Mouse (Mus musculus) neural tube, embryonic 13.5 days (tissue): ENCODE results near the gene Fdxacb1. TPM values are rescaled to one million over a fixed set of nuclear protein-coding genes. Genes with fewer than 3 reads are reported as not detected.

Source experiments
- ATAC-seq: fragments of 200-750 bp; cut with Nextera tagmentation; 2 replicates; pipeline ENCODE4 v1.8.0; 2017; ENCODE audit warnings: low read depth, mild to moderate bottlenecking, moderate TSS enrichment, moderate library complexity
- H3K27ac ChIP-seq: fragments of 300-500 bp; sonication (generic); replicated peaks from 2 replicates; pipeline ENCODE4 v1.5.1; 2015; ENCODE audit warnings: moderate library complexity, mild to moderate bottlenecking, inconsistent platforms
- H3K27me3 ChIP-seq: fragments of 300-500 bp; sonication (generic); 2 replicates; pipeline ENCODE4 v1.6.1; 2015; ENCODE audit warnings: mild to moderate bottlenecking, inconsistent platforms
- H3K36me3 ChIP-seq: fragments of 300-500 bp; sonication (generic); 2 replicates; pipeline ENCODE4 v1.6.1; 2015; ENCODE audit warnings: mild to moderate bottlenecking, inconsistent platforms
- H3K4me1 ChIP-seq: fragments of 300-500 bp; sonication (generic); replicated peaks from 2 replicates; pipeline ENCODE4 v1.6.1; 2015; ENCODE audit warnings: inconsistent platforms
- H3K4me2 ChIP-seq: fragments of 300-500 bp; sonication (generic); 2 replicates; pipeline ENCODE4 v1.6.1; 2015; ENCODE audit warnings: inconsistent platforms, mild to moderate bottlenecking, moderate library complexity
- H3K4me3 ChIP-seq: fragments of 300-500 bp; sonication (generic); 2 replicates; pipeline ENCODE4 v1.5.1; 2015; ENCODE audit warnings: mild to moderate bottlenecking, inconsistent platforms
- H3K9ac ChIP-seq: fragments of 300-500 bp; sonication (generic); 2 replicates; pipeline ENCODE4 v1.6.1; 2015; ENCODE audit warnings: moderate library complexity, mild to moderate bottlenecking, inconsistent platforms
- H3K9me3 ChIP-seq: fragments of 300-500 bp; sonication (generic); 2 replicates; pipeline ENCODE4 v1.6.1; 2016; ENCODE audit warnings: inconsistent platforms
- WGBS: fragments of 180-500 bp; shearing (Covaris S2); methylation state at CpG from one replicate; pipeline ENCODE4 v1.1.7; 2015; 5-methylcytosine and 5-hydroxymethylcytosine counted together
- polyA plus RNA-seq: library from polyadenylated mRNA; unstranded; fragments of >200 nt; fragmentation: Nextera tagmentation; extraction: Ambion mirVana; gene quantifications from 2 replicates; pipeline ENCODE4 v1.2.1, GENCODE M21; 2015

The Fdxacb1 gene
- polyA plus RNA-seq, 1 experiment from 2014 or later: 12.9 TPM

DNA sequence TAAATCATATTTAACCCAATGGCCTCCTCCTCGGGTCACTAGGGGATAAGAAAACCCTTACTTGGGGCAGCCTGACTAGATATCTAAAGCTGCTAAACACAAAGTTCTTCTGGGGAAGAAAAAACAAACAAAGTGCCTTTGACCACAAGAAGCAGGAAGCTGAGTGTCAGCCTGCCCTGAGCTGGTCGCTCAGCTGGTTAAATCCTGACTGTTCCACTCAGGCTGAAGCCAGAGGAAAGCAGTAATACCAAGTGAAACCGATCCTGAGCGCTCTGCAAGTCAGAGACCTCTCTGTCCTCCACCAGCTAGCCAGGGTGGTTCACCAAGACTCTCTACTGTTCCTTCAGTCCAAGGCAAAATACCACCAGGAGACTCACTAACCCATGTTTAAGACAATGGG is 38.4 kb upstream of the Fdxacb1 start:
- Histone ChIP-seq H3K27ac (0 out of 2 replicates have a peak overlapping the region, but pooled peaks have one; percentile 16), H3K4me3 (no peak overlapping the region), H3K4me2 (no peak overlapping the region), H3K27me3 (no peaks in the 10 kb centered on the region), H3K4me1 (peaks cover 44% of the 10 kb centered on the region), H3K9me3 (no peaks in the 10 kb centered on the region), H3K36me3 (no peaks in the 10 kb centered on the region), H3K9ac (no peak overlapping the region)
- WGBS: 64% methylated on average over 4 of the region's 4 CpGs
- ATAC-seq: no peak

DNA sequence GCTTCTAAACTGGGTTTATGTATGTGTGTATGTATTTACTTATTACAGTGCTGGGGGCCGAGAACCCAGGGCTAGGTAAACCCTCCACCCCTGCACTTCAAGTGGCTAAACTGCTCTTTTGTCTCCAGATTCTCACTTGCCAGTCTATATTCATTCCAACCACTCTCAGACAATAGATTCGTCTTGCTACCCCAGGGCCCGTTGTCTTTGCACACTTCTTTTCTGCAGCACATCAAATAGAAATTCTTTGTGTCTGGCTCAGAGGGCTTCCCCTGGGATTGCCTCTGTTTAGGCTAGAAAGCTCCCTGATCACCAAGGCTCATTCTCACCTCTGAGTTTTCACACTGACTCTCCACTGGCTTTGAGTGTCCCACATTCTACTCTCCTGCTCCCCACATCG is 35.5 kb upstream of the Fdxacb1 start:
- no peak for ATAC-seq
- Histone ChIP-seq H3K9ac (no peak overlapping the region), H3K27me3 (no peaks in the 10 kb centered on the region), H3K4me1 (peaks cover 17% of the 10 kb centered on the region; the same call in 1 of the 2 replicates), H3K4me3 (no peak overlapping the region), H3K4me2 (no peak overlapping the region), H3K27ac (0 out of 2 replicates have a peak overlapping the region, but pooled peaks have one; percentile 19), H3K36me3 (no peaks in the 10 kb centered on the region), H3K9me3 (no peaks in the 10 kb centered on the region)
- 4% methylated on average over 4 of the region's 4 CpGs for WGBS

DNA sequence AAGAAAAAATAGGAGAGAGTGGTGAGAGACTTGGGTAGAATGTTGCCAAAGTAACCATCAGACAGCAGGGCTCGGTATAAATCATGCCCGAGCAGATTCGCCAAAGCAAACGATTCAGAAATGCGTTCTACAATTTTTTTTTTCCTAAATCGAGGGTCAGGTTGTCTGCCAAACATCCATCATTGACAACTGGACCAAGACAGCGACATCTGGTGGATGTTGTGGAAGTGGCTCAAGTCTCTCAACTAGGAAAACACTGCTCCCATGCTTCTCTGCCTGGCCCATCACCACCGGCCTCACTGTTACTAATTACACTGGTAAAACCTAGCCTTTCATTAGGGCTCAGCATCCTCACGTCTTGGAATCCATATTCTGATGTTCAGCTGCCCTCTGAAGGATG is 33.0 kb upstream of the Fdxacb1 start:
- Histone ChIP-seq H3K4me3 (no peak overlapping the region), H3K27ac (no peak overlapping the region), H3K9ac (no peak overlapping the region), H3K27me3 (no peaks in the 10 kb centered on the region), H3K4me2 (peak overlapping the region; percentile 40), H3K36me3 (no peaks in the 10 kb centered on the region), H3K9me3 (no peaks in the 10 kb centered on the region), H3K4me1 (peaks cover 19% of the 10 kb centered on the region; the same call in 1 of the 2 replicates)
- no peak for ATAC-seq
- 5% methylated on average over 9 of the region's 9 CpGs for WGBS

DNA sequence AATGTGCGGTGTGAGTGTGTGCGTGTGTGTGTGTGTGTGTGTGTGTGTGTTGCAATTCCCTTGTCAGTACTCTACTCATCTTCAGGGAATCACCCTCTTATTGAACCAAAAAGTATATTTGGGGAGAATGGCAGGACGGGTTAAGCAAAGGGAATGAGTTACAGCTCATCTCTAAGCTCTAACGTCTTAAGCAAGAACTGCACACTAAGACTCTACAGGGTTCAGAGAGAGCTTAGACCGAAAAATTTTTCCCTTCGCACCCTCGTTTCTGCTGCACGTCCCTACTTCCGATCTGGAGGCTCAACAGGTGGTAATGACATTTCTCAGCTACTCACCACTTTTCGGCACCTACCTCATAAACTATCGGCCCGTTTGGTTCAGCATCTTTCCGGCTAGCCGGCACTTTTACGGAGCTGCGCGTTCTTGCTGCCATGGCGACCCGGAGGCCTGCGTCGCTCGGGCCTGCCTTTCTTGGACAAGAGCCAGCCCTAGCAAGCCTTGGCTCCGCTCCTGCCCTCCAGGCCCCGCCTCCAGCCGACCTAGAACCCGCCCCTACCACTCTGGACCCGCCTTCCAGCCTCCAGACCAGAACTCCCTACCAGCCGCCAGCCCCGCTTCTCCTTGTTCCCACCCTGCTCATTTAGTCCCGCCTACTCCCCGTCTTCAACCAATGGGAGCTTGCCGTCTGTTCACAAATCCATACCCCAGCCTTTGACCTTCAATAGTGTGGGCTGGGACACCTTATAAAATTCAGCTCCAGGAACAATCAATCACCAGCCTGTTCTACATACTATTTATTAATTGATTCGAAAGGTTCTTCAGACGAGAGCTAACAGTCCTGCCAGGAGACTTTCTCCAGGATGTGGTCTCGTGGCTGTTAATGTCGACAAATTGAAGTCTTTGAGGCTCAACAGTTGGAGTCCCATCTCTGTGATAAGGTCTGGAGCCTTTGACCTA is 28.8 kb upstream of the Fdxacb1 start, which contains the start of gene Dixdc1:
Gene Dixdc1, minus strand, starts transcription at position 604 of the 957 bp plus-strand sequence.
- WGBS: 14% methylated on average over 36 of the region's 36 CpGs
- peak within 1 kb of the TSS; percentile 64 for H3K4me2 ChIP-seq
- no peaks in the 10 kb centered on the region for H3K9me3 ChIP-seq
- peaks cover 12% of the 10 kb centered on the region; the same call in 1 of the 2 replicates for H3K4me1 ChIP-seq
- H3K27ac ChIP-seq: no peak within 1 kb of the TSS
- no peaks in the 10 kb centered on the region for H3K27me3 ChIP-seq
- ATAC-seq: peak; percentile 98
- no peaks in the 10 kb centered on the region for H3K36me3 ChIP-seq
- no peak within 1 kb of the TSS for H3K9ac ChIP-seq
- H3K4me3 ChIP-seq: peak within 1 kb of the TSS; percentile 37

DNA sequence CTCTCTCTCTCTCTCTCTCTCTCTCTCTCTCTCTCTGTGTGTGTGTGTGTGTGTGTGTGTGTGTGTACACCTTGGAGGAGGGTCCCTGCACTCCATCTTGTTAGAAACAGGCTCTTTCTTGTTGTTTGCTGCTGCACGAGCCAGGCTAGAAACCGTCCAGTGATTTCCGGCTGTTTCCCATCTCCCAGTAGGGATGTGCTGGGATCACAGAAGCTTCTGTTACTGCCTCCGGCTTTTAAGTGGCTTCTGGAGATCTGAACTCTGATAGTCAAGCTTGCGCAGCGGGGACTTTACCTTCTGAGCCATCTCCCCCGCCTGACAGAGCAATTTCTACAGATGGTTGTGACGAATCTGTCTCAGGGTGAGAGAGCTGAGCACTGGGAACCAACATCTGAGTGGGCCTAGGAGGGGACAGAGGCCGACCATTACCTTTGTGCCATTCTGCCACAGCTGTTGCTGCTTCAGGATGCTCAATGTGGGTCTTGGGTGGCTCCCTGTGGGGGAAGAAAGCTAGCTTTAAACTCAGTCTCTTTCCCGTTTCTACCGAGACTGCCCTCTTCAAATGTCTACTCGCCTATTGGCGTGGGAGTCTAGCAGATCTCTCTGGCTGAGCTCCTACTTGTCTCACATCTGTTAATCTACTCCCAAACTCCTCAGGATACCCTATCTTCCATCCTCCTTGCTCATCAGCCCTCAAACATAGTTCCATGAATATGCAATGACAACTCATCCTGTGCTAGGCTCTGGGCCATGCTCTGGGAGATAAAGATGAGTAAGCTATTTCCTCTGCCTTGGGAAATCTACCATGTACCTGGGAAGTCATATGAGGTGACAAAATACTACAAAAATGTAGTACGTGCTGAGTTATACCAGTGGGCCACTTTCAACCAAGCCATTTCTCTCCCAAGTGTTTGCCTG is 26.9 kb upstream of the Fdxacb1 start:
- H3K4me3 ChIP-seq: no peak overlapping the region
- H3K27ac ChIP-seq: no peak overlapping the region
- ATAC-seq: no peak
- H3K4me2 ChIP-seq: no peak overlapping the region
- peaks cover 5% of the 10 kb centered on the region for H3K27me3 ChIP-seq
- H3K9me3 ChIP-seq: no peaks in the 10 kb centered on the region
- no peak overlapping the region for H3K9ac ChIP-seq
- H3K36me3 ChIP-seq: no peaks in the 10 kb centered on the region
- H3K4me1 ChIP-seq: peaks cover 14% of the 10 kb centered on the region
- WGBS: 88% methylated on average over 14 of the region's 14 CpGs

DNA sequence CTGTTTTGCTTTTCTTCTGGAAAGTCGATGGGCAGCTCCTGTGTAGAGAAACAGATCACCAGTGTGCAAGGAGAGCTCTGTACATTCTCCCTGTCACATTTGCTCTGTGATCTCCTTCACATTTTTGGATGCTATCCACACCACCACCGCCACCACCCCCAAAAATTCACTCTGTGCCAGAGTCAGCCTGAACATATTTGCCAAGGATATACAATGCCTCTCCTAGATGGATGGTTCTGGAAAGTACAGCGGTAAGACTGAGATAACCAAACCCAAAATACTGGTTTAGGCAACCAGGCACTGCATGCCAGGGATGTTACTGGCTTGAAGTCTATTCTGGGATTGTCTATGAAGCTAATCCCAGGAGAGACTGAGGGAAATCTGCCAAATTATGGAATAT is 25.8 kb upstream of the Fdxacb1 start:
- Histone ChIP-seq H3K4me2 (no peak overlapping the region), H3K9ac (no peak overlapping the region), H3K9me3 (no peaks in the 10 kb centered on the region), H3K36me3 (no peaks in the 10 kb centered on the region), H3K27ac (no peak overlapping the region), H3K4me1 (peaks cover 22% of the 10 kb centered on the region), H3K4me3 (no peak overlapping the region), H3K27me3 (peaks cover 8% of the 10 kb centered on the region)
- WGBS: 85% methylated on average over 3 of the region's 3 CpGs
- no peak for ATAC-seq

DNA sequence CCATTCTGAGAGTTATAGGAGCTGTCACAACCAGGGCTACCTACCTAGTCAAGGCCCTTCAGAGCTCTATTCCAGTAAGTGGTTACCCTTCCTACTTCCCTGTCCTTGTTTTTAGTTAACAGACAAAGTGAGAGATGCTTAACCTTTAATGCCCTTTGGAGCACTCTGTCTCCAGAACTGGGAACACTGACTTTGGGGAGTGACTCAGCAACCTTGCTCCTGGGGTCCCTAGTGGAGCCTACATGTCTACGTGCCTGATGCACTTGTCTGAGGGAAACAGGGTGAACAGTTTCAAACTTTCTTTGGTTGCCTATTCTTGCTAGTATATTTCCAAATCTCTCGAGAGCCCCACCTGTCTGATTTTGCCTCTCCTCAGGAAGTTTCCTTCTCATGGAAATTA is 25.3 kb upstream of the Fdxacb1 start:
- Histone ChIP-seq H3K36me3 (no peaks in the 10 kb centered on the region), H3K4me1 (peaks cover 22% of the 10 kb centered on the region), H3K4me2 (no peak overlapping the region), H3K4me3 (no peak overlapping the region), H3K27ac (no peak overlapping the region), H3K9ac (no peak overlapping the region), H3K9me3 (no peaks in the 10 kb centered on the region), H3K27me3 (peaks cover 8% of the 10 kb centered on the region)
- WGBS: 73% methylated on average over 2 of the region's 2 CpGs
- ATAC-seq: no peak

DNA sequence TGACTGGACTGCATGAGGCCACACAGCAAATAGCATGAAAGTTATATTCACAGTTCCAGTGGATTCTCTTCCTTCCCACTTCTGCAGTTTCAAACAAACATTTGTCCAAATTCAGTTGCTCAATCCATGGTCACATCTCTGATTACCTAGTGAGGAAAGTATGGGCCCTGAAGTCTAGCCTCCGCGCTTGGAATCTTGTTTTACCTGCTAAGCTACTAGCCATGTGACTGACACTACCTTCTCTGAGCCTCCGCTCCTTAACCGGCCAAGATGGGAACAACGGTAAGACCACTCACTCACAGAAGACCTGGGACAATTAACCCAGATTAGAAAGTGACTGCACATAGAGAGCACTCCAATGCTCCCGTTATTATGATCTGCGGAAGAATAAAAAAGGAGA is 22.2 kb upstream of the Fdxacb1 start:
- Histone ChIP-seq H3K27me3 (peaks cover 8% of the 10 kb centered on the region), H3K4me3 (peak overlapping the region; percentile 36), H3K9ac (peak overlapping the region; percentile 66), H3K36me3 (no peaks in the 10 kb centered on the region), H3K27ac (no peak overlapping the region), H3K4me1 (peaks cover 13% of the 10 kb centered on the region), H3K4me2 (peak overlapping the region; percentile 61), H3K9me3 (no peaks in the 10 kb centered on the region)
- 13% methylated on average over 7 of the region's 7 CpGs for WGBS
- no peak for ATAC-seq

DNA sequence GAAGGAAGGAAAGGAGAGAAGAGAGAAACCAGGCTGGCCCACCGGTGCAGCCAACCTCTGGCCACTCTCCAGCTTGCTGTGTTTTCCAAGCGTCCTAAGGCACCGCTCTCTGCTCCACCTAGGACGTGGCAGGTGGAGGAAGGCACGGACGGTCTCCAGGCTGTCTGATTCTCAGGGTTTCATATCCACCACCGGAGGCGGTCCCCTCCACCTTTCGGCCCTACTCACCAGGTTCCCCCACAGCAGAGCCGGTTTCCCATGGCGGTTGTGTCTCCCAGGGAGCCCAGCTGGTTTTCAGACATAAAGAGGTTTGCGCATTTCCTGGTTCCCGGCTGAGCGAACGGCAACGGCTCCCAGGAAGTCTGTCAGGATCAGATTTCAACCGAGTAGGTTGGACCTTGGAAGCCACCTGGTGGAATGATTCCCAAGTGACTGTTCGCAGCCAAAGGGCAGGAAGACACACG is 21.8 kb upstream of the Fdxacb1 start, which contains the start of gene 2310030G06Rik:
Gene 2310030G06Rik, minus strand, starts transcription at position 323 of the 464 bp plus-strand sequence.
- 2% methylated on average over 19 of the region's 19 CpGs for WGBS
- no peaks in the 10 kb centered on the region for H3K36me3 ChIP-seq
- H3K9me3 ChIP-seq: no peaks in the 10 kb centered on the region
- H3K4me2 ChIP-seq: peak within 1 kb of the TSS; percentile 61
- peaks cover 13% of the 10 kb centered on the region for H3K4me1 ChIP-seq
- no peak; the same call in 1 of the 2 replicates for ATAC-seq
- peaks cover 8% of the 10 kb centered on the region for H3K27me3 ChIP-seq
- H3K9ac ChIP-seq: peak within 1 kb of the TSS; percentile 66
- no peak within 1 kb of the TSS for H3K27ac ChIP-seq
- peak within 1 kb of the TSS; percentile 36 for H3K4me3 ChIP-seq

DNA sequence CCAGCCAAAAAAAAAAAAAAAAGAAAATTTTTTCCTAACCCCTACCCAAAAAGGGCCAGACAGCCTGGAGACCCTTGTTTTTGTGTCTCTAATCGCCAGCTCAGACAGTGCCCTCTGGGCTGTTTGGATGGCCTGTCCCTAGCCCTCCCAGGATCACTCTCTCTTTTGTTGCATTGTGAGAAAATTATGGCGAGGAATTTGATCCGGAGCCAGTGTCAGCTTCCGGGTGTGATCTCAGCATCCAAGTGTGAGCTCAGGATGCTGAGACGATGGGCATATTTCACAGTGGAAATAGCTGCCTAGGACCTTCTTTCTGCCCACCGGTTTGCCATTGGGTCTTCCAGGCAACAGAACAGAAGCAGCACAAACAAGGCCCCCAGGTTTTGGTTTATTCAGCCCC is 17.3 kb upstream of the Fdxacb1 start:
- Histone ChIP-seq H3K4me1 (peaks cover 13% of the 10 kb centered on the region), H3K9ac (no peak overlapping the region), H3K9me3 (no peaks in the 10 kb centered on the region), H3K36me3 (no peaks in the 10 kb centered on the region), H3K27me3 (peaks cover 7% of the 10 kb centered on the region; the same call in 1 of the 2 replicates), H3K27ac (no peak overlapping the region), H3K4me2 (no peak overlapping the region), H3K4me3 (no peak overlapping the region)
- 64% methylated on average over 6 of the region's 6 CpGs for WGBS
- ATAC-seq: no peak

DNA sequence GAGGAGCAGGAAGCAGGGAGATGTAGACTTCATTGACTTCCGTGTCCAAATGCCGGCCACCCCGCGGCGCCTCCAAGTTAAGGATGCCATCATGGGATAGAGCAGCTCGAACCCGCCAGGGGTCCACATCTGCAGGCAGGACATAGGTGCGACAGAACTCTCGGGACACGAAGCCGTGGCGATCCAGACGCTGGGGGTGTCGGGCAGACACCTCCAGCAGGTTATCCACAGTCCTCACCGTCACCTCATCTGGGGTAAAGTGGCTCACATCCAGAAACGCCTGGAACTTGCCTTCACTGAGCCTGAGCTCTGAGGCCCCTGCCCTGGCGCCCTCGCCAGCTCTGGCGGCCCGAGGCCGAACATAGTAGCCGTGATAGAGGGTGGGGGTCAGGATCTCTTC is 16.7 kb upstream of the Fdxacb1 start, which contains the start of gene Cryab:
Gene Cryab, plus strand, starts transcription at position 3 of the 400 bp plus-strand sequence.
- peaks cover 7% of the 10 kb centered on the region for H3K4me1 ChIP-seq
- H3K4me2 ChIP-seq: no peak within 1 kb of the TSS
- no peak for ATAC-seq
- no peaks in the 10 kb centered on the region for H3K36me3 ChIP-seq
- H3K9me3 ChIP-seq: no peaks in the 10 kb centered on the region
- 0 out of 2 replicates have a peak, but pooled peaks cover 1% of the 10 kb centered on the region for H3K27me3 ChIP-seq
- no peak within 1 kb of the TSS for H3K9ac ChIP-seq
- no peak within 1 kb of the TSS for H3K4me3 ChIP-seq
- H3K27ac ChIP-seq: no peak within 1 kb of the TSS
- WGBS: 76% methylated on average over 22 of the region's 22 CpGs
